9 mouse cellular contexts compared by ENCODE assay signal in the genomic region with DNA sequence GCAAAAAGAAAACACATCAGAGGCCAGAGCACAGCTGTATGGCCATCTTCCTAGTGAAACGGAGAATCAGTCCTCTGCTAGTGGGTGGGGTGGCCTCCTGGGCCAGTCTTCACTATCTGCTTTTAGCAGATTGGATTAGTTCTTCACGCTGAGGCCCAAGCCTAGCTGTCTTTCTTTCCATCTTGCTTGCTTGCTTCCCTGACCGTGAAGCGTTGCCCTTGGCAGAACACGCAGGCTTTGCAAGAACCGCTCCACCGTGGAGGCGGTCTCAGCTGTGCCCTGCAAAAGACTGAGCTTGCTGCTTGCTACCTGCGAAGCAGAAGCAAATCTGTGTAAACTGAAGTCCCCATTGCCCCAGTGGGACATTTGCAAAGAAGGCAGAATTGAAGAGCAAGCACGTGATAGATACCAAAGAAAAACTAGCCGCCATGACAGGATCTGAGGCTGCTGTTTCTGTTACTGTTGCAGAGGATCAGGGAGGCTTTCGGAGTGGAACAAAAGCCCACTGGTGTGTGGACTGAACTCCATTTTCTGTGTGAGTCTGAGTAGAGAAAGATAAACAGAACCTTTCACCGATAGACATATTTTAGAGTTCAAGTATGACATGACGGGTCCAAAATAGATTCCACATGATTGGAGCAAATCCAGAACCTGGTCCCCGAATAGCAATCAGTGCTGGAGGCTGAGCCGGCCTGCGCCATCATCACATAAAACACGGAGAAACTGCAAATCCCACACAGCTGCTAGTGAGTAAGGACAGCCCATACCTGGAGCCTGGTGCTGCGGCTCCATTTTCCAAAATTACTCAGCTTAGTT.
DNase-seq lines count a peak whose midpoint lies in the region; ATAC-seq lines count a peak whose summit lies in the region.
"Had no signal": no experiment of that assay in that cellular context is flagged by ENCODE, and none has a peak within 500 bp of the region (broad histone marks: within the 10 kb centered on the region; RNA-seq: fewer than 3 reads in every experiment).

No protein-coding gene starts in this region.

- peak overlapping the region; percentile 25; the same call in 1 of the 2 replicates for H3K4me2 ChIP-seq in limb, embryonic 13.5 days (replicated peaks)
- H3K4me2 ChIP-seq: forebrain, embryonic 13.5 days had no signal

- DNase-seq in cerebellum, postnatal 14 days: peak; percentile 40 to 48
- peak; percentile 28 for DNase-seq in lung, postnatal 10 days
- no peak for DNase-seq in lung, adult 18-20 months
- DNase-seq in heart, embryonic 10.5 days (ENCODE audit: low spot score): no peak
- DNase-seq in spleen, postnatal 4 days (ENCODE audit: low spot score in 2 of 2): no peak
- DNase-seq in frontal cortex, postnatal 14 days (ENCODE audit: low spot score in 2 of 2): no peak

- H3K27ac ChIP-seq in heart, embryonic 10.5 days: peak overlapping the region; percentile 52; the same call in 1 of the 2 replicates
- H3K27ac ChIP-seq in limb, embryonic 13.5 days: peak overlapping the region; percentile 92
- H3K27ac ChIP-seq: forebrain, embryonic 13.5 days had no signal

- no peaks in the 10 kb centered on the region for H3K9me3 ChIP-seq in heart, embryonic 10.5 days
- H3K9me3 ChIP-seq in limb, embryonic 13.5 days: no peaks in the 10 kb centered on the region

- no peak overlapping the region for H3K9ac ChIP-seq in limb, embryonic 13.5 days
- H3K9ac ChIP-seq: forebrain, embryonic 13.5 days had no signal

- no peak overlapping the region for H3K4me3 ChIP-seq in heart, embryonic 10.5 days
- H3K4me3 ChIP-seq in limb, embryonic 13.5 days: no peak overlapping the region
- H3K4me3 ChIP-seq: forebrain, embryonic 13.5 days had no signal

- no peaks in the 10 kb centered on the region for H3K36me3 ChIP-seq in heart, embryonic 10.5 days
- no peaks in the 10 kb centered on the region for H3K36me3 ChIP-seq in limb, embryonic 13.5 days

- no peak for ATAC-seq in cerebellum, adult (ENCODE audit: insufficient number of reproducible peaks, low FRiP score, low TSS enrichment)
- peak; percentile 94 for ATAC-seq in limb, embryonic 13.5 days (ENCODE audit: low FRiP score, low read depth)
- ATAC-seq: forebrain, embryonic 13.5 days had no signal

- 79% methylated on average over 19 of the region's 19 CpGs for WGBS in heart, embryonic 10.5 days
- WGBS in limb, embryonic 13.5 days: 52% methylated on average over 19 of the region's 19 CpGs

- H3K27me3 ChIP-seq in heart, embryonic 10.5 days (ENCODE audit: insufficient read depth, poor library complexity, severe bottlenecking): no peaks in the 10 kb centered on the region
- H3K27me3 ChIP-seq in limb, embryonic 13.5 days: no peaks in the 10 kb centered on the region
- H3K27me3 ChIP-seq: forebrain, embryonic 13.5 days had no signal

- H3K4me1 ChIP-seq in heart, embryonic 10.5 days: peaks cover 10% of the 10 kb centered on the region
- H3K4me1 ChIP-seq in limb, embryonic 13.5 days: peaks cover 32% of the 10 kb centered on the region

Comparison
In these comparisons a context has a peak if more than half of its experiments do, and no peak if none do; other contexts are left out.
1. DNase-seq: peak in cerebellum, postnatal 14 days (2 of 2) and lung, postnatal 10 days (single experiment); none in lung, adult 18-20 months (0 of 2), heart, embryonic 10.5 days (single experiment), spleen, postnatal 4 days (0 of 2) and frontal cortex, postnatal 14 days (0 of 2).